Mouse (Mus musculus): ENCODE results near the gene Pax5. TPM values are rescaled to one million over a fixed set of nuclear protein-coding genes. Genes with fewer than 3 reads are reported as not detected.

Pax5 gene
- polyA plus RNA-seq, 1 experiment from 2014 or later, result not detected

DNA sequence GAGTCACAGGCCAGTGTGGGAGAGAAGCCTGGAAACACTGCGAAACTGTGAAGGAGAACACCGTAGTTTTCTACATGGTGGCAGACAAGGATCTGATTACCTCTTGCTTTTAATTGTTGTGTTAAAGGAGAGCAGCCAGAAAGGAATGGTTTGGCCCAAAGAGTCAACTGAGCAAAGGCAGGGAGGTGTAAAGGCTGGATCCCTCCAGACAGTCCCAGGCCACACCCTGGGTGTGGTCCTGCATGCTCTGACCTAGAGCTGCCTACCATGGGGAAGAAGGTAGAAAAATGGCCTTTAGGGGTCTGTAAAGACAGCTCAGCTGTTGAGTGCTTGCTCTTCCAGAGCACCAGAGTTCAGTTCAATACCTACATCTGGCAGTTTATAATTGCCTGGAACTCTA lies 166.4 kb downstream of the Pax5 start:
- Histone ChIP-seq H3K27ac (ENCODE audit: low read depth, low read length) (no peak overlapping the region), H3K36me3 (ENCODE audit: control insufficient read depth, insufficient read depth, low read length) (no peaks in the 10 kb centered on the region), H3K9me3 (ENCODE audit: control insufficient read depth, low read length) (no peaks in the 10 kb centered on the region), H3K4me3 (ENCODE audit: low read depth, low read length) (no peak overlapping the region), H3K4me2 (no peak overlapping the region), H3K27me3 (replicated peaks; ENCODE audit: control insufficient read depth, insufficient read depth, low read length) (peaks cover 4% of the 10 kb centered on the region; the same call in 1 of the 2 replicates), H3K9ac (ENCODE audit: low read depth, low read length) (no peak overlapping the region), H3K4me1 (replicated peaks; ENCODE audit: control insufficient read depth, insufficient read depth, low read length) (no peaks in the 10 kb centered on the region)
- 93% methylated on average over 2 of the region's 2 CpGs for WGBS
- 0 out of 2 replicates have a peak, but pooled peaks have one; percentile 45 for ATAC-seq (replicated peaks; ENCODE audit: low FRiP score)
- no peak for DNase-seq (ENCODE audit: low spot score)

- 64% methylated on average over 3 of the region's 3 CpGs for WGBS
Measured at GRCm38 (mm10) chr4:44542101-44542500, 168.2 kb downstream of the Pax5 start.

GRCm38 (mm10) chr4:44538488-44538887 lies 171.8 kb downstream of the Pax5 start:
- H3K4me1 ChIP-seq (replicated peaks; ENCODE audit: control insufficient read depth, insufficient read depth, low read length), result no peaks in the 10 kb centered on the region
- H3K27ac ChIP-seq (ENCODE audit: low read depth, low read length), result no peak overlapping the region
- no peak overlapping the region for H3K9ac ChIP-seq (ENCODE audit: low read depth, low read length)
- no peaks in the 10 kb centered on the region for H3K27me3 ChIP-seq (replicated peaks; ENCODE audit: control insufficient read depth, insufficient read depth, low read length)
- no peak overlapping the region for H3K4me2 ChIP-seq
- 59% methylated on average over 5 of the region's 5 CpGs for WGBS
- H3K4me3 ChIP-seq (ENCODE audit: low read depth, low read length), result no peak overlapping the region
- H3K9me3 ChIP-seq (ENCODE audit: control insufficient read depth, low read length), result no peaks in the 10 kb centered on the region
- ATAC-seq (replicated peaks; ENCODE audit: low FRiP score) (no peak), DNase-seq (ENCODE audit: low spot score) (no peak)
- no peaks in the 10 kb centered on the region for H3K36me3 ChIP-seq (ENCODE audit: control insufficient read depth, insufficient read depth, low read length)

More at GRCm38 (mm10) chr4:44542101-44542500, 168.2 kb downstream of the Pax5 start:
- H3K9me3 ChIP-seq (ENCODE audit: control insufficient read depth, low read length), result no peaks in the 10 kb centered on the region
- no peak overlapping the region for H3K4me3 ChIP-seq (ENCODE audit: low read depth, low read length)
- no peak for ATAC-seq (replicated peaks; ENCODE audit: low FRiP score)
- H3K4me2 ChIP-seq, result no peak overlapping the region
- H3K27me3 ChIP-seq (replicated peaks; ENCODE audit: control insufficient read depth, insufficient read depth, low read length), result peaks cover 4% of the 10 kb centered on the region; the same call in 1 of the 2 replicates
- H3K9ac ChIP-seq (ENCODE audit: low read depth, low read length), result no peak overlapping the region
- no peaks in the 10 kb centered on the region for H3K4me1 ChIP-seq (replicated peaks; ENCODE audit: control insufficient read depth, insufficient read depth, low read length)
- no peaks in the 10 kb centered on the region for H3K36me3 ChIP-seq (ENCODE audit: control insufficient read depth, insufficient read depth, low read length)
- no peak for DNase-seq (ENCODE audit: low spot score)
- H3K27ac ChIP-seq (ENCODE audit: low read depth, low read length), result no peak overlapping the region

GRCm38 (mm10) chr4:44536794-44537193 lies 173.5 kb downstream of the Pax5 start:
- Histone ChIP-seq H3K4me1 (replicated peaks; ENCODE audit: control insufficient read depth, insufficient read depth, low read length) (no peaks in the 10 kb centered on the region), H3K9me3 (ENCODE audit: control insufficient read depth, low read length) (no peaks in the 10 kb centered on the region), H3K4me2 (no peak overlapping the region), H3K4me3 (ENCODE audit: low read depth, low read length) (no peak overlapping the region), H3K36me3 (ENCODE audit: control insufficient read depth, insufficient read depth, low read length) (no peaks in the 10 kb centered on the region), H3K27me3 (replicated peaks; ENCODE audit: control insufficient read depth, insufficient read depth, low read length) (no peaks in the 10 kb centered on the region), H3K9ac (ENCODE audit: low read depth, low read length) (no peak overlapping the region), H3K27ac (ENCODE audit: low read depth, low read length) (no peak overlapping the region)
- ATAC-seq (replicated peaks; ENCODE audit: low FRiP score) (no peak), DNase-seq (ENCODE audit: low spot score) (no peak)
- 88% methylated on average over 4 of the region's 4 CpGs for WGBS

GRCm38 (mm10) chr4:44535646-44536045 lies 174.6 kb downstream of the Pax5 start:
- no peaks in the 10 kb centered on the region for H3K27me3 ChIP-seq (replicated peaks; ENCODE audit: control insufficient read depth, insufficient read depth, low read length)
- DNase-seq (ENCODE audit: low spot score), result no peak
- no peak for ATAC-seq (replicated peaks; ENCODE audit: low FRiP score)
- WGBS, result 81% methylated on average over 4 of the region's 4 CpGs
- H3K4me1 ChIP-seq (replicated peaks; ENCODE audit: control insufficient read depth, insufficient read depth, low read length), result no peaks in the 10 kb centered on the region
- H3K9me3 ChIP-seq (ENCODE audit: control insufficient read depth, low read length), result no peaks in the 10 kb centered on the region
- H3K4me3 ChIP-seq (ENCODE audit: low read depth, low read length), result no peak overlapping the region
- no peak overlapping the region for H3K4me2 ChIP-seq
- no peak overlapping the region for H3K9ac ChIP-seq (ENCODE audit: low read depth, low read length)
- no peaks in the 10 kb centered on the region for H3K36me3 ChIP-seq (ENCODE audit: control insufficient read depth, insufficient read depth, low read length)
- no peak overlapping the region for H3K27ac ChIP-seq (ENCODE audit: low read depth, low read length)

DNA sequence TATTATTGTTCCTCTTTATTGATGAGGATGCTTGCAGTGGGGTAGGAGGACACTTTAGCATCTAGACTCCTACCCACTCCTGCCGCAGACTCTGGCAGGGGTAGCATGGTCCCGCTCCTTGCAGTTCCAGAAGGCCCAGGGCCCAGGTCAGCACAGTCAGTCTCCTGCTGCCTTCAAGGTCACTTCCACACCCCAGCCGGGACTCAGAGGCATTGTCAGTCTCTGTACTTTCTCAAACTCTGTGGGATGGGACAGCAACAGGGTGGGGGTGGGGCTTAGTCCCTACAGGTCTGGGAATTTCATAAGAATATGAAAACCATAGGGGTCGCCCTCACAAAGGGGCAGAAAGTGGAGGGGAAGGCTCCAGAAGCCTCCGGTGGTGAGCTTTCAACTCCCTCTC lies 177.0 kb downstream of the Pax5 start:
- H3K9me3 ChIP-seq (ENCODE audit: control insufficient read depth, low read length), result no peaks in the 10 kb centered on the region
- no peak overlapping the region for H3K27ac ChIP-seq (ENCODE audit: low read depth, low read length)
- H3K9ac ChIP-seq (ENCODE audit: low read depth, low read length), result no peak overlapping the region
- no peaks in the 10 kb centered on the region for H3K27me3 ChIP-seq (replicated peaks; ENCODE audit: control insufficient read depth, insufficient read depth, low read length)
- 73% methylated on average over 5 of the region's 5 CpGs for WGBS
- H3K4me3 ChIP-seq (ENCODE audit: low read depth, low read length), result no peak overlapping the region
- no peak overlapping the region for H3K4me2 ChIP-seq
- ATAC-seq (replicated peaks; ENCODE audit: low FRiP score), result no peak
- no peak for DNase-seq (ENCODE audit: low spot score)
- H3K4me1 ChIP-seq (replicated peaks; ENCODE audit: control insufficient read depth, insufficient read depth, low read length), result no peaks in the 10 kb centered on the region
- H3K36me3 ChIP-seq (ENCODE audit: control insufficient read depth, insufficient read depth, low read length), result no peaks in the 10 kb centered on the region

- no peak overlapping the region for H3K4me3 ChIP-seq (ENCODE audit: low read depth, low read length)
- no peak overlapping the region for H3K4me2 ChIP-seq
- ATAC-seq (replicated peaks; ENCODE audit: low FRiP score), result no peak
- no peak overlapping the region for H3K9ac ChIP-seq (ENCODE audit: low read depth, low read length)
- H3K36me3 ChIP-seq (ENCODE audit: control insufficient read depth, insufficient read depth, low read length), result no peaks in the 10 kb centered on the region
- no peaks in the 10 kb centered on the region for H3K27me3 ChIP-seq (replicated peaks; ENCODE audit: control insufficient read depth, insufficient read depth, low read length)
- no peak for DNase-seq (ENCODE audit: low spot score)
- WGBS, result 56% methylated on average over 5 of the region's 5 CpGs
- no peaks in the 10 kb centered on the region for H3K4me1 ChIP-seq (replicated peaks; ENCODE audit: control insufficient read depth, insufficient read depth, low read length)
- H3K9me3 ChIP-seq (ENCODE audit: control insufficient read depth, low read length), result no peaks in the 10 kb centered on the region
- no peak overlapping the region for H3K27ac ChIP-seq (ENCODE audit: low read depth, low read length)
Measured at GRCm38 (mm10) chr4:44532731-44533130, 177.6 kb downstream of the Pax5 start.

DNA sequence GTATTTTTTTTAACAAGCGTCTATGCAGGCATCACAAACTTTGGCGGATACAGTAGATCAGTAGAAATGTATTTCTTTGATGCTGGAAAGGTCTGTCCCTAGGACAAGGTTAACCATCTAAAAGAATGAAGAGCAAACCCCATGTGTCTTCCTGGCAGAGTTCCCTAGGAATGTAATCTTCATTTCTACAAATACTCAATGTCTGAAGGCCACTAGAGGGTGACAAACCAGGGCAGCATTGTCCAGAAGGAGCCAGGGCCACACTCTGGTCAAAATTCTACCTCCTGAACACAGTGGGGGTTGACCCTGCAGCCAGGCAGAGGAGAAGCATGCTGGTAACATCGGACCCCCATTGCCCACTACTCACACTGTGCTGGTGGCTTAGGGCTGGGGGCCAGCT lies 185.0 kb downstream of the Pax5 start:
- DNase-seq (ENCODE audit: low spot score) (no peak), ATAC-seq (replicated peaks; ENCODE audit: low FRiP score) (no peak)
- Histone ChIP-seq H3K9me3 (ENCODE audit: control insufficient read depth, low read length) (no peaks in the 10 kb centered on the region), H3K9ac (ENCODE audit: low read depth, low read length) (no peak overlapping the region), H3K4me1 (replicated peaks; ENCODE audit: control insufficient read depth, insufficient read depth, low read length) (no peaks in the 10 kb centered on the region), H3K4me3 (ENCODE audit: low read depth, low read length) (no peak overlapping the region), H3K27ac (ENCODE audit: low read depth, low read length) (no peak overlapping the region), H3K4me2 (no peak overlapping the region), H3K36me3 (ENCODE audit: control insufficient read depth, insufficient read depth, low read length) (no peaks in the 10 kb centered on the region), H3K27me3 (replicated peaks; ENCODE audit: control insufficient read depth, insufficient read depth, low read length) (no peaks in the 10 kb centered on the region)
- 77% methylated on average over 3 of the region's 3 CpGs for WGBS

DNA sequence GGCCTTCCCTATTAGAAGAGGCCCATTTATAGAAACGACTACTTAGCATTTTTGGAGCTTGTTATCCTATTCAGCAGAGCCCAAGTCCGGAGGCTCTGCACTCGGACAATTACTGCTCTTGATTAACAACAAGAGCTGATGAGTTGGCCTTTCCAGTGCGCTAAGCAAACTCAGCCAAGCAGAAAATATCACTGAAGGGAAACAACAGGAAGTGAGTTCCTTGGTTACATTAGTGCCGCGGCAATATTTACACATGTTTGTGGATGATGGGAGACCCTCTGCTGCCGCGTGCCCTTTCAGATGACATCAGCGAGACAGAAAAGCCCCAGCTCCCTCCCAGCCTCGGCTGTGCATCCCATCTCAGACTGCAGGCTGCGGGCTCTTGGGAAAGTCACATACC lies 191.4 kb downstream of the Pax5 start:
- H3K27ac ChIP-seq (ENCODE audit: low read depth, low read length), result no peak overlapping the region
- no peaks in the 10 kb centered on the region for H3K9me3 ChIP-seq (ENCODE audit: control insufficient read depth, low read length)
- WGBS, result 81% methylated on average over 11 of the region's 11 CpGs
- no peak for DNase-seq (ENCODE audit: low spot score)
- no peak overlapping the region for H3K4me2 ChIP-seq
- H3K4me1 ChIP-seq (replicated peaks; ENCODE audit: control insufficient read depth, insufficient read depth, low read length), result no peaks in the 10 kb centered on the region
- no peak overlapping the region for H3K9ac ChIP-seq (ENCODE audit: low read depth, low read length)
- no peaks in the 10 kb centered on the region for H3K36me3 ChIP-seq (ENCODE audit: control insufficient read depth, insufficient read depth, low read length)
- no peak for ATAC-seq (replicated peaks; ENCODE audit: low FRiP score)
- no peaks in the 10 kb centered on the region for H3K27me3 ChIP-seq (replicated peaks; ENCODE audit: control insufficient read depth, insufficient read depth, low read length)
- no peak overlapping the region for H3K4me3 ChIP-seq (ENCODE audit: low read depth, low read length)
